Mouse (Mus musculus): ENCODE results near the gene Qtrt1.

DNA sequence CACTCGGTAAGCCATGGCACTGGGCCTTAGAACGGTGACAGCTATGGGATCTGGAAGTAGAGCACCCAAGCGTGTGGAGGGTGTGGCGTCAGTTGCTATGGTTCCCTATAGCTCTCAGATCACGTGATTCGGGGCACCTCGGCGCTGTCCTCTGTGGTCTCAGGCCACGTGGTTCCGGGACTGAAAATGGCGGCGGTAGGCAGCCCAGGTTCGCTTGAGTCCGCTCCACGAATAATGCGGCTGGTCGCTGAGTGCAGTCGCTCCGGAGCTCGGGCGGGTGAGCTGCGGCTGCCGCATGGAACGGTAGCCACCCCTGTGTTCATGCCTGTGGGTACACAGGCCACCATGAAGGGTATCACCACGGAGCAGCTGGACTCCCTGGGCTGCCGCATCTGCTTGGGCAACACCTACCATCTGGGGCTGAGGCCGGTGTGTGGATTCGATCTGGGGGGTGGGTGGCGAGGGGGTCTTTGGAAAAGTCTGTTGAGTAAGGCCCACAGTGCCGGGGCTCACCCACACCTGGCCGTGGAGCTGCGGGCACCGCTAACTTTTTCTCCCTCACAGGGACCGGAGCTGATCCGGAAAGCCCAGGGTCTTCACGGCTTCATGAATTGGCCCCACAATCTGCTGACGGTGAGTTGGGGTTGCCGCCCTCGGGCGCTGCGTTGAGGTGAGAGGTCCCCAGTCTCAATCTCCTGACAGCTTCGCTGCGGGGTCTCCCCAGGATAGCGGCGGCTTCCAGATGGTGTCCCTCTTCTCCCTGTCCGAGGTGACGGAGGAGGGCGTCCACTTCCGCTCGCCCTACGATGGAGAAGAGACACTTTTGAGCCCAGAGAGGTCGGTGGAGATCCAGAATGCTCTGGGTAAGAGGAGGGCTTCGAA is at the start of gene Qtrt1:
- TF ChIP-seq CTCF (conservative IDR thresholded peaks at IDR 0.05; ENCODE audit: insufficient read depth, insufficient read length, low read depth, low read length) (no peak), POLR2A (IDR thresholded peaks at IDR 0.05; ENCODE audit: low read depth, low read length) (no peak)
